Mouse (Mus musculus) ovary, adult 18-20 months (tissue): ENCODE results near the gene Pon1.

Source experiments
- DNase-seq: peaks from one replicate; pipeline ENCODE4 v3.0.0; 2022; ENCODE audit warnings: low spot score, mixed read lengths

Gene Pon1

GRCm38 (mm10) chr6:5177967-5178891 is 15.5 kb downstream of the Pon1 start:
- no peak for DNase-seq

GRCm38 (mm10) chr6:5174179-5174812 is 19.4 kb downstream of the Pon1 start:
- no peak for DNase-seq

GRCm38 (mm10) chr6:5172571-5172970 is 21.2 kb downstream of the Pon1 start:
- DNase-seq = no peak

GRCm38 (mm10) chr6:5171418-5171817 is 22.3 kb downstream of the Pon1 start:
- no peak for DNase-seq

GRCm38 (mm10) chr6:5168158-5168557 is 25.6 kb downstream of the Pon1 start:
- no peak for DNase-seq

GRCm38 (mm10) chr6:5167051-5167677 is 26.6 kb downstream of the Pon1 start:
- DNase-seq = no peak

- no peak for DNase-seq
Measured at GRCm38 (mm10) chr6:5164855-5165254, 28.9 kb downstream of the Pon1 start.

- DNase-seq = no peak
Measured at GRCm38 (mm10) chr6:5163507-5164144, 30.1 kb downstream of the Pon1 start.

GRCm38 (mm10) chr6:5162052-5162451 is 31.7 kb downstream of the Pon1 start:
- no peak for DNase-seq

GRCm38 (mm10) chr6:5159385-5159791 is 34.4 kb downstream of the Pon1 start:
- DNase-seq = no peak

- DNase-seq = no peak
Measured at GRCm38 (mm10) chr6:5156541-5157425, 37.0 kb downstream of the Pon1 start.

- DNase-seq = no peak
Measured at GRCm38 (mm10) chr6:5155313-5155927, 38.3 kb downstream of the Pon1 start.

GRCm38 (mm10) chr6:5154786-5155185 is 39.0 kb downstream of the Pon1 start:
- DNase-seq = no peak

GRCm38 (mm10) chr6:5152185-5152584 is 41.6 kb downstream of the Pon1 start:
- DNase-seq = no peak

- no peak for DNase-seq
Measured at GRCm38 (mm10) chr6:5151171-5151570, 42.6 kb downstream of the Pon1 start.

- no peak for DNase-seq
Measured at GRCm38 (mm10) chr6:5149941-5150340, 43.8 kb downstream of the Pon1 start.

GRCm38 (mm10) chr6:5147488-5148142 is 46.1 kb downstream of the Pon1 start:
- no peak for DNase-seq

- no peak for DNase-seq
Measured at GRCm38 (mm10) chr6:5139666-5140065, 54.1 kb downstream of the Pon1 start.

- DNase-seq = no peak
Measured at GRCm38 (mm10) chr6:5138875-5139631, 54.7 kb downstream of the Pon1 start.

- DNase-seq = no peak
Measured at GRCm38 (mm10) chr6:5136046-5136445, 57.7 kb downstream of the Pon1 start.
